In the genomic region with DNA sequence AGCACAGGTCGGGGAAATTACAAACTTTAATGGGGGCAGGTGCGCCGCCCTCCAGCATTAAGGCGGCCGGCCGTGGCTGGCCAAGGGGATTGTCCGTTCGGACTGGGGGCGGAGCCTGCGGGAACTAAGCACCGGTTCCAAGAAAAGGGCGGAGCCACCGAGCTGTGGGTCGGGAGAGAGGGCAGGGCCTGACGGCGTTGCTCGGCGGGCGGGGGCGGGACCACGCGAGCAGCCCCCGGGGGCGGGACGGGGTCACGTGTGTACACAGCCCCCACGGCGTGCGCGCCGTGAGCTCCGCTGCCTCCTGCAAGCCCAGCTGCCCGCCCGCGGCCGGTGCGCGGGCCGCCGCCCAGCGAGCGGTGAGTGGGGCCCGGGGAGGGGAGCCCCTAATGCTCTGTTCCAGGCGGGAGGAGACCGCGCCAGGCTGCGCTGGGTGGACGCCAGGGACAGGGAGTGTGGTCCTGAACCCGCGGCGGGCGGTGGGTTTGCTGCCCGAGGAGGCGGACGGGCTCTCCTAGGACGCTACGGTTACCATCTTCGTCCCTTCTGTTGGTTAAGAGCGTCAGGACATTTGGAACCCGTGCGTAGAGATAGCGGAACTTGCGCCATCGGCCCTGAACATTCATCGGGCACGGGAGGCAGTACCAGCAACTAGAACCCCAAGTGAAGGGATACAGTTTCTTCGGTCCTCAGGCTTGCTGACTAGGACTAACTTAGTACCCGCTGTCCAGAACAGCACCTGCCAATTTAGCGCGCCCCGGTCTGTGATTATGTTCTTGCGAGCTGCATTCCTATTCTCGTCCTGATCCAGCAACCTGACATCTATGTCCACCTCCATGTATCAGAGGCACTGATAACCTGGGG, we compare ENCODE assay signal across 7 mouse cellular contexts. TPM values are rescaled to one million over a fixed set of nuclear protein-coding genes. Genes with fewer than 3 reads are reported as not detected.
DNase-seq lines count a peak whose midpoint lies in the region; ATAC-seq and TF ChIP-seq lines count a peak whose summit lies in the region.

No protein-coding gene starts in this region.

- peak overlapping the region; percentile 77 for H3K9ac ChIP-seq in embryonic facial prominence, embryonic 13.5 days
- H3K9ac ChIP-seq in heart, adult 2 months (ENCODE audit: low read depth, low read length): peak overlapping the region; percentile 89
- H3K9ac ChIP-seq in limb, embryonic 13.5 days: peak overlapping the region; percentile 72
- H3K9ac ChIP-seq in midbrain, embryonic 15.5 days: peak overlapping the region; percentile 70

- no peaks in the 10 kb centered on the region for H3K9me3 ChIP-seq in embryonic facial prominence, embryonic 13.5 days
- no peaks in the 10 kb centered on the region for H3K9me3 ChIP-seq in limb, embryonic 13.5 days
- H3K9me3 ChIP-seq in midbrain, embryonic 15.5 days: no peaks in the 10 kb centered on the region

- TF ChIP-seq EP300 in heart, adult 2 months (IDR thresholded peaks at IDR 0.05; ENCODE audit: insufficient read depth, low read depth, low read length): peak; percentile 27; the same call in 1 of the 2 replicates

- H3K27ac ChIP-seq in embryonic facial prominence, embryonic 13.5 days: 0 out of 2 replicates have a peak overlapping the region, but pooled peaks have one; percentile 2
- H3K27ac ChIP-seq in heart, adult 2 months: peak overlapping the region; percentile 99
- no peak overlapping the region; the same call in 1 of the 2 replicates for H3K27ac ChIP-seq in limb, embryonic 13.5 days
- H3K27ac ChIP-seq in midbrain, embryonic 15.5 days: peak overlapping the region; percentile 46

- H3K4me2 ChIP-seq in embryonic facial prominence, embryonic 13.5 days: peak overlapping the region; percentile 90
- H3K4me2 ChIP-seq in limb, embryonic 13.5 days (replicated peaks): peak overlapping the region; percentile 92
- peak overlapping the region; percentile 96 for H3K4me2 ChIP-seq in midbrain, embryonic 15.5 days

- peak overlapping the region; percentile 64 for H3K4me3 ChIP-seq in embryonic facial prominence, embryonic 13.5 days
- peak overlapping the region; percentile 100 for H3K4me3 ChIP-seq in heart, adult 2 months
- H3K4me3 ChIP-seq in limb, embryonic 13.5 days: peak overlapping the region; percentile 66
- H3K4me3 ChIP-seq in midbrain, embryonic 15.5 days: peak overlapping the region; percentile 70

- no peaks in the 10 kb centered on the region for H3K36me3 ChIP-seq in embryonic facial prominence, embryonic 13.5 days
- H3K36me3 ChIP-seq in heart, adult 2 months (ENCODE audit: control insufficient read depth, insufficient read depth, low read length): peaks cover 2% of the 10 kb centered on the region; the same call in 1 of the 2 replicates
- no peaks in the 10 kb centered on the region for H3K36me3 ChIP-seq in limb, embryonic 13.5 days
- H3K36me3 ChIP-seq in midbrain, embryonic 15.5 days (replicated peaks): no peaks in the 10 kb centered on the region

- no peaks in the 10 kb centered on the region for H3K27me3 ChIP-seq in embryonic facial prominence, embryonic 13.5 days
- H3K27me3 ChIP-seq in heart, adult 2 months (ENCODE audit: control insufficient read depth, insufficient read depth, low read length): no peaks in the 10 kb centered on the region
- H3K27me3 ChIP-seq in limb, embryonic 13.5 days: no peaks in the 10 kb centered on the region
- H3K27me3 ChIP-seq in midbrain, embryonic 15.5 days (replicated peaks): no peaks in the 10 kb centered on the region

- H3K4me1 ChIP-seq in embryonic facial prominence, embryonic 13.5 days: peaks cover 51% of the 10 kb centered on the region
- peaks cover 56% of the 10 kb centered on the region for H3K4me1 ChIP-seq in heart, adult 2 months (ENCODE audit: control insufficient read depth, insufficient read depth, low read length)
- H3K4me1 ChIP-seq in limb, embryonic 13.5 days: peaks cover 42% of the 10 kb centered on the region
- H3K4me1 ChIP-seq in midbrain, embryonic 15.5 days: peaks cover 16% of the 10 kb centered on the region

- H3K79me2 ChIP-seq in heart, adult 2 months (replicated peaks; ENCODE audit: control insufficient read depth, insufficient read depth, low read length): no peaks in the 10 kb centered on the region

- no peak for TF ChIP-seq CTCF in heart, adult 2 months (IDR thresholded peaks at IDR 0.05)

- ATAC-seq in embryonic facial prominence, embryonic 13.5 days (ENCODE audit: insufficient number of reproducible peaks, insufficient read depth, low FRiP score, low TSS enrichment, low read depth): peak; percentile 74; the same call in 1 of the 2 replicates
- peak; percentile 86 for ATAC-seq in limb, embryonic 13.5 days (ENCODE audit: low FRiP score, low read depth)
- peak; percentile 60 for ATAC-seq in midbrain, embryonic 15.5 days (replicated peaks)

- WGBS in embryonic facial prominence, embryonic 13.5 days: under 1% methylated on average over 73 of the region's 73 CpGs
- 1% methylated on average over 69 of the region's 73 CpGs for WGBS in heart, adult 2 months
- under 1% methylated on average over 73 of the region's 73 CpGs for WGBS in limb, embryonic 13.5 days
- WGBS in midbrain, embryonic 15.5 days: under 1% methylated on average over 73 of the region's 73 CpGs

- intact Hi-C loops in heart, adult 2 months (cut with DNase I): loop anchor here (10.0 kb wide), 1 partner anchor 414 kb away; a partner anchor contains a TSS

- TF ChIP-seq POLR2A in heart, adult 2 months (IDR thresholded peaks at IDR 0.05; ENCODE audit: insufficient read depth, low read depth, low read length): peak; percentile 62

- DNase-seq in adrenal gland, postnatal 4 days (ENCODE audit: low spot score in 2 of 2): peak; percentile 86 to 88
- peak; percentile 97 to 98 for DNase-seq in heart, adult 2 months
- peak; percentile 98 for DNase-seq in kidney, adult 8-10 months
- DNase-seq in spleen, adult 18-20 months: peak; percentile 86 to 87

RNA-seq across cellular contexts. Expression of a gene that starts 3.1 kb away (rescaled TPM):
- total RNA-seq in adrenal gland, postnatal 4 days (2021): 10 to 100 TPM; 10.4 to 10.7 TPM
- polyA plus RNA-seq in embryonic facial prominence, embryonic 13.5 days (2015; fragmentation: Nextera tagmentation; extraction: Ambion mirVana): 1.7 and 2.5 TPM in 2 replicates
- 10 to 100 TPM; 42.9 to 56.6 TPM for total RNA-seq in heart, adult 2 months (2021)
- polyA plus RNA-seq in heart, adult 2 months (2012; rRNA removed): 62.4 and 77.0 TPM in 2 replicates
- polyA plus RNA-seq in limb, embryonic 13.5 days (2015; fragmentation: Nextera tagmentation; extraction: Ambion mirVana): 1.4 and 1.9 TPM in 2 replicates
- 2.5 and 2.7 TPM in 2 replicates for polyA plus RNA-seq in midbrain, embryonic 15.5 days (2015; fragmentation: Nextera tagmentation; extraction: Ambion mirVana)

RNA-seq across cellular contexts. Expression of a gene that starts 24.5 kb away (rescaled TPM):
- total RNA-seq in adrenal gland, postnatal 4 days (2021): under 1 TPM; 0.48 to 0.93 TPM
- 3.1 and 3.5 TPM in 2 replicates for polyA plus RNA-seq in embryonic facial prominence, embryonic 13.5 days (2015; fragmentation: Nextera tagmentation; extraction: Ambion mirVana)
- total RNA-seq in heart, adult 2 months (2021): 1 to 10 TPM in 1 of 2 experiments, under 1 TPM in 1; 0.68 to 1.1 TPM
- 0.98 and 1.1 TPM in 2 replicates for polyA plus RNA-seq in heart, adult 2 months (2012; rRNA removed)
- polyA plus RNA-seq in limb, embryonic 13.5 days (2015; fragmentation: Nextera tagmentation; extraction: Ambion mirVana): 3.5 and 3.9 TPM in 2 replicates
- 0.18 and 0.33 TPM in 2 replicates for polyA plus RNA-seq in midbrain, embryonic 15.5 days (2015; fragmentation: Nextera tagmentation; extraction: Ambion mirVana)

RNA-seq across cellular contexts. Expression of a gene that starts 28.2 kb away (rescaled TPM):
- not detected for total RNA-seq in adrenal gland, postnatal 4 days (2021)
- polyA plus RNA-seq in embryonic facial prominence, embryonic 13.5 days (2015; fragmentation: Nextera tagmentation; extraction: Ambion mirVana): 12.8 and 17.0 TPM in 2 replicates
- total RNA-seq in heart, adult 2 months (2021): not detected
- not detected in 2 replicates for polyA plus RNA-seq in heart, adult 2 months (2012; rRNA removed)
- polyA plus RNA-seq in limb, embryonic 13.5 days (2015; fragmentation: Nextera tagmentation; extraction: Ambion mirVana): 2.8 and 4.5 TPM in 2 replicates
- polyA plus RNA-seq in midbrain, embryonic 15.5 days (2015; fragmentation: Nextera tagmentation; extraction: Ambion mirVana): 0.46 TPM in 1 of 2 replicates, not detected in the other

RNA-seq across cellular contexts. Expression of a gene that starts 29.4 kb away (rescaled TPM):
- total RNA-seq in adrenal gland, postnatal 4 days (2021): 10 to 100 TPM; 62.9 to 65.6 TPM
- polyA plus RNA-seq in embryonic facial prominence, embryonic 13.5 days (2015; fragmentation: Nextera tagmentation; extraction: Ambion mirVana): 88.4 and 108 TPM in 2 replicates
- total RNA-seq in heart, adult 2 months (2021): 10 to 100 TPM; 82.8 to 94.8 TPM
- polyA plus RNA-seq in heart, adult 2 months (2012; rRNA removed): 110 and 112 TPM in 2 replicates
- polyA plus RNA-seq in limb, embryonic 13.5 days (2015; fragmentation: Nextera tagmentation; extraction: Ambion mirVana): 98.3 and 109 TPM in 2 replicates
- polyA plus RNA-seq in midbrain, embryonic 15.5 days (2015; fragmentation: Nextera tagmentation; extraction: Ambion mirVana): 106 and 108 TPM in 2 replicates

RNA-seq across cellular contexts. Expression of a gene that starts 42.3 kb away (rescaled TPM):
- total RNA-seq in adrenal gland, postnatal 4 days (2021): 1 to 10 TPM; 6.0 to 7.4 TPM
- polyA plus RNA-seq in embryonic facial prominence, embryonic 13.5 days (2015; fragmentation: Nextera tagmentation; extraction: Ambion mirVana): 1.2 and 1.6 TPM in 2 replicates
- 1 to 10 TPM; 1.4 to 1.5 TPM for total RNA-seq in heart, adult 2 months (2021)
- 2.0 and 4.9 TPM in 2 replicates for polyA plus RNA-seq in heart, adult 2 months (2012; rRNA removed)
- polyA plus RNA-seq in limb, embryonic 13.5 days (2015; fragmentation: Nextera tagmentation; extraction: Ambion mirVana): 3.5 and 4.6 TPM in 2 replicates
- 8.2 and 9.5 TPM in 2 replicates for polyA plus RNA-seq in midbrain, embryonic 15.5 days (2015; fragmentation: Nextera tagmentation; extraction: Ambion mirVana)

Comparison
In these comparisons a context has a peak if more than half of its experiments do, and no peak if none do; other contexts are left out.
1. RNA of a gene that starts 3.1 kb away (polyA plus RNA-seq): 62.4 to 77.0 TPM in heart, adult 2 months; 2.5 to 2.7 TPM in midbrain, embryonic 15.5 days, 1.7 to 2.5 TPM in embryonic facial prominence, embryonic 13.5 days and 1.4 to 1.9 TPM in limb, embryonic 13.5 days; every median in the first group is over 10 times any median in the second.
2. Peak in every context shown above with its lines, with median percentiles within 50 percentile points of each other: DNase-seq, ATAC-seq, H3K4me2 ChIP-seq, H3K4me3 ChIP-seq and H3K9ac ChIP-seq.